Mouse (Mus musculus) testis, adult 10 weeks (tissue): ENCODE results near the gene Gpr107. TPM values are rescaled to one million over a fixed set of nuclear protein-coding genes. Genes with fewer than 3 reads are reported as not detected.

Experiments
- polyA plus RNA-seq: library from polyadenylated mRNA; stranded (reverse); fragments of 350-450 nt; fragmentation: Illumina TruSeq; extraction: RNeasy Lipid Tissue Mini Kit (QIAGEN cat#74804); gene quantifications from one replicate; pipeline ENCODE4 v1.2.3, GENCODE M21; 2014; ENCODE audit warnings: low read depth, low replicate concordance

The Gpr107 gene
- 49.4 TPM for polyA plus RNA-seq

GRCm38 (mm10) chr2:31151892-31152812 lies at the start of gene Gpr107:
Gpr107 (plus strand) TSS chr2:31152316.

GRCm38 (mm10) chr2:31141867-31142454 lies 10.2 kb upstream of the Gpr107 start, which contains the start of gene Fnbp1:
Fnbp1 (minus strand) TSS chr2:31142008.

GRCm38 (mm10) chr2:31245491-31246141 lies 93.5 kb downstream of the Gpr107 start, which contains the start of gene Ncs1:
Ncs1 (plus strand) TSS chr2:31245823.

Other genes starting within 250 kb of the Gpr107 start
- 0.67 TPM for gene Ptges, start 222.5 kb upstream of the Gpr107 start, polyA plus RNA-seq
- gene Tor1b, start 199.4 kb upstream of the Gpr107 start, polyA plus RNA-seq: 9.0 TPM
- 2.7 TPM for gene Tor1a, start 184.4 kb upstream of the Gpr107 start, polyA plus RNA-seq
- 12.4 TPM for gene BC005624, start 170.1 kb upstream of the Gpr107 start, polyA plus RNA-seq
- 4.7 TPM for gene Usp20, start 170.0 kb upstream of the Gpr107 start, polyA plus RNA-seq
- gene Fnbp1, start 10.3 kb upstream of the Gpr107 start, polyA plus RNA-seq: 9.1 TPM
- 1.3 TPM for gene Ncs1, start 93.5 kb downstream of the Gpr107 start, polyA plus RNA-seq
- gene Hmcn2, start 162.1 kb downstream of the Gpr107 start, polyA plus RNA-seq: not detected